Mouse (Mus musculus) heart, postnatal 0 days (tissue): ENCODE measurements around the gene Grin2d.

ENCODE experiments used
- CTCF ChIP-seq: IDR thresholded peaks from 2 replicates; pipeline ENCODE4 v1.5.1; 2016; ENCODE audit warnings: antibody characterized with exemption, control low read depth, low read depth
- EP300 ChIP-seq: IDR thresholded peaks from 2 replicates; pipeline ENCODE4 v1.6.1; 2016; ENCODE audit warnings: antibody characterized with exemption, low read depth

DNA sequence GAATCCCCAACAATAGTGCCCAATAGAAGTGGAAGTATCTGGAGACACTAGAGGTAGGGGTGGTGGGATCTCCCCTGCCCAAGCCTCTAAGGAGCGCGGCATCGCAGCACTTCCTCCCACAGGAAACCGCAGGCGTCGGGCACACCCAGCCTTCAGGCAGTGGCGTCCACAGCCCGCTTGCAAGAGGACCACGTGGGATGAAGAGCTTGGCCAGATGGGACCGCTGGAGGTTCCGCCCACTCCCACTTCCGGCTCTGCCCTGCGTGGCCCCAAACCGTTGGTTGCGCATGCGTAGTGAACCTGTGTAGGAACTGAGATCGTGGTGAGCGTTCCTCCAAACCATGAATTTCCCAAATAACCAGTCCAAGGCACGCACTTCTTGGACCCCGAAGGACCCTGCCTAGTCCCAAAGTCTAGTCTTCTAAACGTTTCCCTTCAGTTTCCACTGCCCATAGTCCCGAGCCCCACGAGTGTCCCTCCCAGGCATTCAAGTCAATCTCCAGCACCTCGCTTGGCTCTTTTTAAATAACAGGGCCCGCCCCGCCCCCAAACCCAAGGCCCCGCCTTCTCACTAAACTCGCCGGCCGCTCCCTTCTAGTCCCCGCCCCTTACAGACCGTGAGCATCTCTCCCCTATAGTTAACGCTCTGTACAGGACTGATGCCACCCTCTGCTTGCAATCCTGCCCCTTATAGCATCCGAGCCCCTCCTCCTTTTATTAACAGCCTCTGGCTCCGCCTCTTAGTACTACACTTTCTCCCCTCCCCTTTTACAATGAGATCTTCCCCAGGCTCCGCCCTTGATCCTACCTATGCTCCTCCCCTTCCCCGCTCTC is 45.0 kb upstream of the Grin2d start:
- TF ChIP-seq CTCF (no peak), EP300 (no peak; the same call in 1 of the 2 replicates)
